Mouse (Mus musculus): ENCODE results near the gene Mrgbp. TPM values are rescaled to one million over a fixed set of nuclear protein-coding genes. Genes with fewer than 3 reads are reported as not detected.

Gene Mrgbp
- polyA plus RNA-seq, 1 experiment from 2014 or later: 20.9 TPM

- no peaks in the 10 kb centered on the region for H3K36me3 ChIP-seq (ENCODE audit: control insufficient read depth, insufficient read depth, low read length)
- no peaks in the 10 kb centered on the region for H3K4me1 ChIP-seq (ENCODE audit: control insufficient read depth, insufficient read depth, low read length)
- no peak overlapping the region for H3K4me2 ChIP-seq (ENCODE audit: low read depth, low read length)
- H3K9me3 ChIP-seq (ENCODE audit: control insufficient read depth, low read length): no peaks in the 10 kb centered on the region
- H3K4me3 ChIP-seq (ENCODE audit: low read length): no peak overlapping the region
- no peak overlapping the region for H3K27ac ChIP-seq (ENCODE audit: low read length)
- no peak overlapping the region for H3K9ac ChIP-seq (ENCODE audit: low read depth, low read length)
- WGBS: 59% methylated on average over 3 of the region's 3 CpGs
- H3K27me3 ChIP-seq (replicated peaks; ENCODE audit: control insufficient read depth, insufficient read depth, low read length): no peaks in the 10 kb centered on the region
- no peak for ATAC-seq
Observed at GRCm38 (mm10) chr2:180556470-180556869, 24.6 kb upstream of the Mrgbp start.

GRCm38 (mm10) chr2:180560245-180560644 is 20.9 kb upstream of the Mrgbp start:
- no peaks in the 10 kb centered on the region for H3K36me3 ChIP-seq (ENCODE audit: control insufficient read depth, insufficient read depth, low read length)
- H3K9me3 ChIP-seq (ENCODE audit: control insufficient read depth, low read length): no peaks in the 10 kb centered on the region
- ATAC-seq: no peak
- H3K27ac ChIP-seq (ENCODE audit: low read length): no peak overlapping the region
- peaks cover 3% of the 10 kb centered on the region; the same call in 1 of the 2 replicates for H3K27me3 ChIP-seq (replicated peaks; ENCODE audit: control insufficient read depth, insufficient read depth, low read length)
- no peak overlapping the region for H3K4me3 ChIP-seq (ENCODE audit: low read length)
- 58% methylated on average over 5 of the region's 5 CpGs for WGBS
- no peak overlapping the region for H3K4me2 ChIP-seq (ENCODE audit: low read depth, low read length)
- H3K4me1 ChIP-seq (ENCODE audit: control insufficient read depth, insufficient read depth, low read length): no peaks in the 10 kb centered on the region
- H3K9ac ChIP-seq (ENCODE audit: low read depth, low read length): no peak overlapping the region

GRCm38 (mm10) chr2:180562146-180562545 is 19.0 kb upstream of the Mrgbp start:
- H3K4me1 ChIP-seq (ENCODE audit: control insufficient read depth, insufficient read depth, low read length): no peaks in the 10 kb centered on the region
- H3K9ac ChIP-seq (ENCODE audit: low read depth, low read length): no peak overlapping the region
- no peak overlapping the region for H3K4me2 ChIP-seq (ENCODE audit: low read depth, low read length)
- ATAC-seq: no peak
- H3K27me3 ChIP-seq (replicated peaks; ENCODE audit: control insufficient read depth, insufficient read depth, low read length): peaks cover 3% of the 10 kb centered on the region; the same call in 1 of the 2 replicates
- no peak overlapping the region for H3K27ac ChIP-seq (ENCODE audit: low read length)
- no peak overlapping the region for H3K4me3 ChIP-seq (ENCODE audit: low read length)
- no peaks in the 10 kb centered on the region for H3K36me3 ChIP-seq (ENCODE audit: control insufficient read depth, insufficient read depth, low read length)
- WGBS: 42% methylated on average over 5 of the region's 5 CpGs
- no peaks in the 10 kb centered on the region for H3K9me3 ChIP-seq (ENCODE audit: control insufficient read depth, low read length)

GRCm38 (mm10) chr2:180563296-180563695 is 17.8 kb upstream of the Mrgbp start:
- H3K4me1 ChIP-seq (ENCODE audit: control insufficient read depth, insufficient read depth, low read length): no peaks in the 10 kb centered on the region
- no peak overlapping the region for H3K9ac ChIP-seq (ENCODE audit: low read depth, low read length)
- no peak overlapping the region for H3K4me3 ChIP-seq (ENCODE audit: low read length)
- WGBS: 65% methylated on average over 6 of the region's 6 CpGs
- no peaks in the 10 kb centered on the region for H3K9me3 ChIP-seq (ENCODE audit: control insufficient read depth, low read length)
- no peaks in the 10 kb centered on the region for H3K36me3 ChIP-seq (ENCODE audit: control insufficient read depth, insufficient read depth, low read length)
- no peak overlapping the region for H3K4me2 ChIP-seq (ENCODE audit: low read depth, low read length)
- no peak for ATAC-seq
- H3K27ac ChIP-seq (ENCODE audit: low read length): no peak overlapping the region
- H3K27me3 ChIP-seq (replicated peaks; ENCODE audit: control insufficient read depth, insufficient read depth, low read length): peaks cover 3% of the 10 kb centered on the region; the same call in 1 of the 2 replicates

GRCm38 (mm10) chr2:180563841-180564240 is 17.3 kb upstream of the Mrgbp start:
- WGBS: 45% methylated on average over 5 of the region's 5 CpGs
- Histone ChIP-seq H3K27ac (ENCODE audit: low read length) (no peak overlapping the region), H3K4me1 (ENCODE audit: control insufficient read depth, insufficient read depth, low read length) (peaks cover 3% of the 10 kb centered on the region; the same call in 1 of the 2 replicates)

GRCm38 (mm10) chr2:180566240-180566913 is 14.7 kb upstream of the Mrgbp start:
- no peak for ATAC-seq
- Histone ChIP-seq H3K9ac (ENCODE audit: low read depth, low read length) (no peak overlapping the region), H3K36me3 (ENCODE audit: control insufficient read depth, insufficient read depth, low read length) (no peaks in the 10 kb centered on the region), H3K4me1 (ENCODE audit: control insufficient read depth, insufficient read depth, low read length) (peaks cover 11% of the 10 kb centered on the region), H3K4me2 (ENCODE audit: low read depth, low read length) (no peak overlapping the region), H3K27me3 (replicated peaks; ENCODE audit: control insufficient read depth, insufficient read depth, low read length) (peaks cover 19% of the 10 kb centered on the region), H3K9me3 (ENCODE audit: control insufficient read depth, low read length) (no peaks in the 10 kb centered on the region), H3K4me3 (ENCODE audit: low read length) (no peak overlapping the region), H3K27ac (ENCODE audit: low read length) (no peak overlapping the region)
- WGBS: 31% methylated on average over 13 of the region's 13 CpGs

More at GRCm38 (mm10) chr2:180563841-180564240, 17.3 kb upstream of the Mrgbp start:
- Histone ChIP-seq H3K9me3 (ENCODE audit: control insufficient read depth, low read length) (no peaks in the 10 kb centered on the region), H3K27me3 (replicated peaks; ENCODE audit: control insufficient read depth, insufficient read depth, low read length) (peaks cover 3% of the 10 kb centered on the region; the same call in 1 of the 2 replicates), H3K4me2 (ENCODE audit: low read depth, low read length) (no peak overlapping the region), H3K4me3 (ENCODE audit: low read length) (no peak overlapping the region), H3K36me3 (ENCODE audit: control insufficient read depth, insufficient read depth, low read length) (no peaks in the 10 kb centered on the region), H3K9ac (ENCODE audit: low read depth, low read length) (no peak overlapping the region)
- ATAC-seq: no peak

GRCm38 (mm10) chr2:180569028-180569643 is 12.0 kb upstream of the Mrgbp start:
- Histone ChIP-seq H3K27ac (ENCODE audit: low read length) (no peak overlapping the region), H3K27me3 (replicated peaks; ENCODE audit: control insufficient read depth, insufficient read depth, low read length) (peaks cover 18% of the 10 kb centered on the region), H3K9me3 (ENCODE audit: control insufficient read depth, low read length) (no peaks in the 10 kb centered on the region), H3K9ac (ENCODE audit: low read depth, low read length) (no peak overlapping the region), H3K4me3 (ENCODE audit: low read length) (no peak overlapping the region), H3K4me1 (ENCODE audit: control insufficient read depth, insufficient read depth, low read length) (peaks cover 11% of the 10 kb centered on the region), H3K4me2 (ENCODE audit: low read depth, low read length) (no peak overlapping the region), H3K36me3 (ENCODE audit: control insufficient read depth, insufficient read depth, low read length) (no peaks in the 10 kb centered on the region)
- 18% methylated on average over 3 of the region's 3 CpGs for WGBS
- ATAC-seq: peak; percentile 69

GRCm38 (mm10) chr2:180576482-180576881 is 4.6 kb upstream of the Mrgbp start:
- H3K9me3 ChIP-seq (ENCODE audit: control insufficient read depth, low read length): no peaks in the 10 kb centered on the region
- H3K9ac ChIP-seq (ENCODE audit: low read depth, low read length): no peak overlapping the region
- ATAC-seq: no peak
- H3K27ac ChIP-seq (ENCODE audit: low read length): no peak overlapping the region
- no peaks in the 10 kb centered on the region; the same call in 1 of the 2 replicates for H3K4me1 ChIP-seq (ENCODE audit: control insufficient read depth, insufficient read depth, low read length)
- no peaks in the 10 kb centered on the region for H3K36me3 ChIP-seq (ENCODE audit: control insufficient read depth, insufficient read depth, low read length)
- H3K27me3 ChIP-seq (replicated peaks; ENCODE audit: control insufficient read depth, insufficient read depth, low read length): peaks cover 17% of the 10 kb centered on the region; the same call in 1 of the 2 replicates
- H3K4me3 ChIP-seq (ENCODE audit: low read length): no peak overlapping the region
- WGBS: 52% methylated on average over 4 of the region's 4 CpGs
- H3K4me2 ChIP-seq (ENCODE audit: low read depth, low read length): no peak overlapping the region

GRCm38 (mm10) chr2:180578686-180579085 is 2.4 kb upstream of the Mrgbp start:
- ATAC-seq: no peak

More at GRCm38 (mm10) chr2:180578686-180579085, 2.4 kb upstream of the Mrgbp start:
- H3K36me3 ChIP-seq (ENCODE audit: control insufficient read depth, insufficient read depth, low read length): no peaks in the 10 kb centered on the region
- H3K9me3 ChIP-seq (ENCODE audit: control insufficient read depth, low read length): no peaks in the 10 kb centered on the region
- no peak overlapping the region for H3K4me3 ChIP-seq (ENCODE audit: low read length)
- H3K4me2 ChIP-seq (ENCODE audit: low read depth, low read length): no peak overlapping the region
- no peak overlapping the region for H3K27ac ChIP-seq (ENCODE audit: low read length)
- H3K4me1 ChIP-seq (ENCODE audit: control insufficient read depth, insufficient read depth, low read length): peaks cover 7% of the 10 kb centered on the region
- no peak overlapping the region for H3K9ac ChIP-seq (ENCODE audit: low read depth, low read length)
- WGBS: 7% methylated on average over 3 of the region's 3 CpGs
- peaks cover 17% of the 10 kb centered on the region; the same call in 1 of the 2 replicates for H3K27me3 ChIP-seq (replicated peaks; ENCODE audit: control insufficient read depth, insufficient read depth, low read length)

Data from intestine, embryonic 16.5 days (tissue).